Mouse (Mus musculus) forebrain, embryonic 14.5 days (tissue): ENCODE results near the gene Rasa3. TPM values are rescaled to one million over a fixed set of nuclear protein-coding genes. Genes with fewer than 3 reads are reported as not detected.

Experiments used
- ATAC-seq: fragments of 200-750 bp; cut with Nextera tagmentation; 2 replicates; pipeline ENCODE4 v1.8.0; 2017; ENCODE audit warnings: mild to moderate bottlenecking, moderate library complexity
- DNase-seq: peaks from one replicate; pipeline ENCODE4 v3.0.0-alpha.2; 2015; ENCODE audit warnings: low spot score
- H3K27ac ChIP-seq: fragments of 300-500 bp; sonication (generic); 2 replicates; pipeline ENCODE4 v1.5.1; 2014; ENCODE audit warnings: low read depth, mild to moderate bottlenecking, control low read depth, low read length, moderate library complexity
- H3K27me3 ChIP-seq: fragments of 300-500 bp; sonication (generic); replicated peaks from 2 replicates; pipeline ENCODE4 v1.6.1; 2014; ENCODE audit warnings: low read length, control low read depth, mixed read lengths; ENCODE audit not compliant: control insufficient read depth, insufficient read depth
- H3K36me3 ChIP-seq: fragments of 300-500 bp; sonication (generic); 2 replicates; pipeline ENCODE4 v1.6.1; 2014; ENCODE audit warnings: low read length, control low read depth; ENCODE audit not compliant: control insufficient read depth, insufficient read depth
- H3K4me1 ChIP-seq: fragments of 300-500 bp; sonication (generic); 2 replicates; pipeline ENCODE4 v1.6.1; 2014; ENCODE audit warnings: antibody characterized with exemption, low read length, control low read depth; ENCODE audit not compliant: control insufficient read depth, insufficient read depth
- H3K4me2 ChIP-seq: fragments of 300-500 bp; sonication (generic); 2 replicates; pipeline ENCODE4 v1.6.1; 2014; ENCODE audit warnings: mild to moderate bottlenecking, control low read depth, low read length
- H3K4me3 ChIP-seq: fragments of 300-500 bp; sonication (generic); 2 replicates; pipeline ENCODE4 v1.5.1; 2014; ENCODE audit warnings: low read depth, low read length, control low read depth
- H3K9ac ChIP-seq: fragments of 300-500 bp; sonication (generic); 2 replicates; pipeline ENCODE4 v1.6.1; 2014; ENCODE audit warnings: mild to moderate bottlenecking, low read length, control low read depth, moderate library complexity
- H3K9me3 ChIP-seq: fragments of 300-500 bp; sonication (generic); replicated peaks from 2 replicates; pipeline ENCODE4 v1.6.1; 2016; ENCODE audit warnings: low read length, control low read depth, mixed read lengths; ENCODE audit not compliant: control insufficient read depth
- WGBS: fragments of 180-500 bp; shearing (Covaris S2); extraction: QIAGEN DNeasy Blood & Tissue Kit; methylation state at CpG from one replicate; pipeline ENCODE4 v1.1.7; 2014; 5-methylcytosine and 5-hydroxymethylcytosine counted together
- polyA plus RNA-seq: library from polyadenylated mRNA; unstranded; fragments of >200 nt; fragmentation: Nextera tagmentation; extraction: Ambion mirVana; gene quantifications from 2 replicates; pipeline ENCODE4 v1.2.1, GENCODE M21; 2014

The Rasa3 gene
- polyA plus RNA-seq, 1 experiment from 2014 or later = 17.3 TPM

GRCm38 (mm10) chr8:13688461-13688860 lies 11.1 kb upstream of the Rasa3 start:
- 61% methylated on average over 6 of the region's 6 CpGs for WGBS
- no peak overlapping the region for H3K4me3 ChIP-seq
- no peaks in the 10 kb centered on the region for H3K4me1 ChIP-seq
- ATAC-seq (no peak), DNase-seq (no peak)
- no peaks in the 10 kb centered on the region for H3K9me3 ChIP-seq
- no peak overlapping the region for H3K9ac ChIP-seq
- H3K36me3 ChIP-seq = no peaks in the 10 kb centered on the region
- H3K27ac ChIP-seq = no peak overlapping the region
- no peaks in the 10 kb centered on the region for H3K27me3 ChIP-seq
- H3K4me2 ChIP-seq = no peak overlapping the region

GRCm38 (mm10) chr8:13687941-13688340 lies 10.5 kb upstream of the Rasa3 start:
- Histone ChIP-seq H3K9me3 (no peaks in the 10 kb centered on the region), H3K27me3 (no peaks in the 10 kb centered on the region), H3K27ac (no peak overlapping the region), H3K36me3 (no peaks in the 10 kb centered on the region), H3K9ac (no peak overlapping the region), H3K4me1 (no peaks in the 10 kb centered on the region), H3K4me3 (no peak overlapping the region), H3K4me2 (no peak overlapping the region)
- ATAC-seq (no peak), DNase-seq (no peak)
- 79% methylated on average over 4 of the region's 4 CpGs for WGBS

GRCm38 (mm10) chr8:13687101-13687717 lies 9.8 kb upstream of the Rasa3 start:
- WGBS = 94% methylated on average over 8 of the region's 8 CpGs

GRCm38 (mm10) chr8:13686426-13686825 lies 9.0 kb upstream of the Rasa3 start:
- H3K9me3 ChIP-seq = no peaks in the 10 kb centered on the region
- no peak overlapping the region for H3K9ac ChIP-seq
- H3K36me3 ChIP-seq = no peaks in the 10 kb centered on the region
- H3K4me1 ChIP-seq = no peaks in the 10 kb centered on the region
- no peak overlapping the region for H3K4me2 ChIP-seq
- DNase-seq (no peak), ATAC-seq (no peak)
- no peak overlapping the region for H3K27ac ChIP-seq
- H3K27me3 ChIP-seq = no peaks in the 10 kb centered on the region
- WGBS = 74% methylated on average over 7 of the region's 7 CpGs
- no peak overlapping the region for H3K4me3 ChIP-seq

More at GRCm38 (mm10) chr8:13687101-13687717, 9.8 kb upstream of the Rasa3 start:
- Histone ChIP-seq H3K4me1 (no peaks in the 10 kb centered on the region), H3K36me3 (no peaks in the 10 kb centered on the region), H3K4me3 (no peak overlapping the region), H3K27ac (no peak overlapping the region), H3K9me3 (no peaks in the 10 kb centered on the region), H3K9ac (no peak overlapping the region), H3K27me3 (no peaks in the 10 kb centered on the region), H3K4me2 (no peak overlapping the region)
- DNase-seq = no peak
- no peak for ATAC-seq

- DNase-seq = peak; percentile 22
- H3K9ac ChIP-seq = no peak overlapping the region
Measured at GRCm38 (mm10) chr8:13685674-13686314, 8.4 kb upstream of the Rasa3 start.

GRCm38 (mm10) chr8:13684131-13684530 lies 6.7 kb upstream of the Rasa3 start:
- no peak for ATAC-seq
- Histone ChIP-seq H3K36me3 (no peaks in the 10 kb centered on the region), H3K27me3 (no peaks in the 10 kb centered on the region), H3K4me3 (no peak overlapping the region), H3K9ac (no peak overlapping the region), H3K4me1 (no peaks in the 10 kb centered on the region), H3K9me3 (no peaks in the 10 kb centered on the region), H3K4me2 (no peak overlapping the region), H3K27ac (no peak overlapping the region)
- no peak for DNase-seq
- WGBS = 74% methylated on average over 7 of the region's 7 CpGs

More at GRCm38 (mm10) chr8:13685674-13686314, 8.4 kb upstream of the Rasa3 start:
- ATAC-seq = no peak
- WGBS = 89% methylated on average over 16 of the region's 16 CpGs
- Histone ChIP-seq H3K4me3 (no peak overlapping the region), H3K4me2 (no peak overlapping the region), H3K27me3 (no peaks in the 10 kb centered on the region), H3K9me3 (no peaks in the 10 kb centered on the region), H3K27ac (no peak overlapping the region), H3K36me3 (no peaks in the 10 kb centered on the region), H3K4me1 (no peaks in the 10 kb centered on the region)

GRCm38 (mm10) chr8:13678182-13678581 lies 779 bp upstream of the Rasa3 start:
- Histone ChIP-seq H3K4me1 (peaks cover 8% of the 10 kb centered on the region), H3K9ac (peak overlapping the region; percentile 6; the same call in 1 of the 2 replicates), H3K27me3 (no peaks in the 10 kb centered on the region), H3K9me3 (no peaks in the 10 kb centered on the region), H3K4me2 (peak overlapping the region; percentile 79), H3K4me3 (peak overlapping the region; percentile 77), H3K27ac (no peak overlapping the region), H3K36me3 (no peaks in the 10 kb centered on the region)
- DNase-seq (no peak), ATAC-seq (no peak)
- WGBS = 50% methylated on average over 8 of the region's 8 CpGs

- ATAC-seq = peak; percentile 78
- peak overlapping the region; percentile 82 for H3K27ac ChIP-seq
Measured at GRCm38 (mm10) chr8:13676701-13677412, 546 bp downstream of the Rasa3 start.

GRCm38 (mm10) chr8:13676302-13676700 lies 1.1 kb downstream of the Rasa3 start:
- DNase-seq (peak; percentile 75), ATAC-seq (no peak)
- peak overlapping the region; percentile 82 for H3K27ac ChIP-seq
- no peaks in the 10 kb centered on the region for H3K36me3 ChIP-seq
- H3K27me3 ChIP-seq = no peaks in the 10 kb centered on the region
- peak overlapping the region; percentile 77 for H3K9ac ChIP-seq
- H3K4me1 ChIP-seq = peaks cover 8% of the 10 kb centered on the region
- peak overlapping the region; percentile 77 for H3K4me3 ChIP-seq
- peak overlapping the region; percentile 79 for H3K4me2 ChIP-seq
- under 1% methylated on average over 12 of the region's 12 CpGs for WGBS
- no peaks in the 10 kb centered on the region for H3K9me3 ChIP-seq

More at GRCm38 (mm10) chr8:13676701-13677412, 546 bp downstream of the Rasa3 start:
- H3K36me3 ChIP-seq = no peaks in the 10 kb centered on the region
- peaks cover 8% of the 10 kb centered on the region for H3K4me1 ChIP-seq
- DNase-seq = peak; percentile 81
- H3K27me3 ChIP-seq = no peaks in the 10 kb centered on the region
- peak overlapping the region; percentile 79 for H3K4me2 ChIP-seq
- peak overlapping the region; percentile 77 for H3K4me3 ChIP-seq
- peak overlapping the region; percentile 77 for H3K9ac ChIP-seq
- H3K9me3 ChIP-seq = no peaks in the 10 kb centered on the region
- 0% methylated on average over 44 of the region's 47 CpGs for WGBS
